Mouse (Mus musculus): ENCODE results near the gene Mtmr10. TPM values are rescaled to one million over a fixed set of nuclear protein-coding genes. Genes with fewer than 3 reads are reported as not detected.

The Mtmr10 gene
- 6.6 TPM in 2 replicates for polyA plus RNA-seq (2015; fragmentation: Nextera tagmentation; extraction: Ambion mirVana)

DNA sequence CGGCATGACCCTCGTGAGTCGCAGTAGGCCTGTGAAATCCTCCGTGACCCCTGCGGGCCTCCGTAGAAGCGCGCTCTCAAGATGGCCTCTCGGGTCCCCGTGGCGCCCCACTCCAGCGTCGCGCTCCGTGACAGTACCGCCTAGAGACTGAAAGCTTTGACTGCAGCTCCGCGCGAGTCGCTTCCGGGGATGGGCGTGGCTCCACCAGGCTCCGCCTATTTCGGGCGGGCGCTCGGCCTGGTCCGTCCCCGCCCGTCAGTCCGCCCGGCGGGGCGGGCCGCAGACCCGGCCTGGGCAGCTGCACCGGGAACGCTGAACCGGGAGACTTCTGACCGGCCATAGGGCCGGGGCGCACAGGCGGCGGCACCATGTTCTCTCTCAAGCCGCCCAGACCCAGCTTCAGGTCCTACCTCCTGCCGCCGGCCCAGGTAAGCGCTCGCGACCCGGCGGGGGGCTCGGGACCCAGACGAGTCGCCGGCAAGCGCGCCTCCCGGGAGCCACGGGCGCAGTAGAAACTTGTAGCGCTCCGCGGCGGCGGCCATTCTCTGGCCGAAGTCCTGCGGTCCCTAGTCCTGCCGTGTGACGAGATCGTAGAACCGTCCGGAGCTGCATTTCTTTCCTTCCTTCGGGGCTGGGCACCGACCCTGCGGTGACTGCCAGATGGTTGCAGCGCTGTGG lies at the start of gene Mtmr10:
Gene Mtmr10, plus strand, starts transcription at position 240 of the 678 bp plus-strand sequence.
- under 1% methylated on average over 77 of the region's 77 CpGs for WGBS
- H3K4me2 ChIP-seq (ENCODE audit: low read depth, low read length): peak within 1 kb of the TSS; percentile 87
- H3K27ac ChIP-seq (ENCODE audit: low read length): peak within 1 kb of the TSS; percentile 76
- no peaks in the 10 kb centered on the region for H3K9me3 ChIP-seq (replicated peaks; ENCODE audit: control insufficient read depth, low read length)
- peak within 1 kb of the TSS; percentile 85 for H3K4me3 ChIP-seq (ENCODE audit: low read length)
- H3K36me3 ChIP-seq (ENCODE audit: control insufficient read depth, insufficient read depth): no peaks in the 10 kb centered on the region; the same call in 1 of the 2 replicates
- ATAC-seq (replicated peaks; ENCODE audit: extremely low read depth, insufficient read depth, low FRiP score): peak; percentile 98
- peak within 1 kb of the TSS; percentile 88 for H3K9ac ChIP-seq (ENCODE audit: low read length)
- no peaks in the 10 kb centered on the region for H3K27me3 ChIP-seq (ENCODE audit: control insufficient read depth, insufficient read depth, low read length)
- no peaks in the 10 kb centered on the region for H3K4me1 ChIP-seq (ENCODE audit: control insufficient read depth, insufficient read depth, low read length)

DNA sequence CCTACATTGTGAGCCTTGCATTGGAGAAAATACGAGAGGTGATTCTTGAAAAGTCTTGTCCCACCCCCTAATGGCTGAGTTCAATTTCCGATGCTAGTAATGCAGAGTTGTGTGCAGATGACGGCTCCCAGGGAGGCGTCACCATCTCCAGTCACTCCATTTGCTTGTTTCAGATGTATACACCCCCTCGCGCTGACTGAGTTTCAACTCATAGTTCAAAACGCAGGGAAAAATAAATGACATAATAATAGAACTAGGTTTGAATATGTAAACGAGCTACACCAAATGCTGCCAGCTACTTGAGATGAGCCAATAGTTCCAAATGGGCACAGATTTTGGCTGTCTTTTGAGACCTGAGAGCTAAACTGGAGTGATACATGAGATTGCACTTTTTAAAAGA lies 49.7 kb upstream of the Mtmr10 start:
- H3K9me3 ChIP-seq (replicated peaks; ENCODE audit: control insufficient read depth, low read length): no peaks in the 10 kb centered on the region
- 82% methylated on average over 8 of the region's 8 CpGs for WGBS
- ATAC-seq (replicated peaks; ENCODE audit: extremely low read depth, insufficient read depth, low FRiP score): no peak
- H3K36me3 ChIP-seq (ENCODE audit: control insufficient read depth, insufficient read depth): no peaks in the 10 kb centered on the region
- H3K27me3 ChIP-seq (ENCODE audit: control insufficient read depth, insufficient read depth, low read length): no peaks in the 10 kb centered on the region
- no peak overlapping the region for H3K9ac ChIP-seq (ENCODE audit: low read length)
- no peak overlapping the region for H3K4me2 ChIP-seq (ENCODE audit: low read depth, low read length)
- no peak overlapping the region for H3K27ac ChIP-seq (ENCODE audit: low read length)
- no peaks in the 10 kb centered on the region for H3K4me1 ChIP-seq (ENCODE audit: control insufficient read depth, insufficient read depth, low read length)
- H3K4me3 ChIP-seq (ENCODE audit: low read length): no peak overlapping the region

GRCm38 (mm10) chr7:64238410-64239086 lies 48.9 kb upstream of the Mtmr10 start:
- WGBS: 74% methylated on average over 7 of the region's 7 CpGs
- Histone ChIP-seq H3K4me1 (ENCODE audit: control insufficient read depth, insufficient read depth, low read length) (no peaks in the 10 kb centered on the region), H3K9me3 (replicated peaks; ENCODE audit: control insufficient read depth, low read length) (no peaks in the 10 kb centered on the region), H3K4me3 (ENCODE audit: low read length) (no peak overlapping the region), H3K27ac (ENCODE audit: low read length) (no peak overlapping the region), H3K27me3 (ENCODE audit: control insufficient read depth, insufficient read depth, low read length) (no peaks in the 10 kb centered on the region), H3K4me2 (ENCODE audit: low read depth, low read length) (no peak overlapping the region), H3K36me3 (ENCODE audit: control insufficient read depth, insufficient read depth) (no peaks in the 10 kb centered on the region), H3K9ac (ENCODE audit: low read length) (no peak overlapping the region)
- no peak for ATAC-seq (replicated peaks; ENCODE audit: extremely low read depth, insufficient read depth, low FRiP score)

GRCm38 (mm10) chr7:64239138-64239805 lies 48.2 kb upstream of the Mtmr10 start:
- WGBS: 68% methylated on average over 9 of the region's 9 CpGs
- Histone ChIP-seq H3K9me3 (replicated peaks; ENCODE audit: control insufficient read depth, low read length) (no peaks in the 10 kb centered on the region), H3K4me1 (ENCODE audit: control insufficient read depth, insufficient read depth, low read length) (no peaks in the 10 kb centered on the region), H3K9ac (ENCODE audit: low read length) (no peak overlapping the region), H3K4me2 (ENCODE audit: low read depth, low read length) (no peak overlapping the region), H3K27ac (ENCODE audit: low read length) (no peak overlapping the region), H3K27me3 (ENCODE audit: control insufficient read depth, insufficient read depth, low read length) (no peaks in the 10 kb centered on the region), H3K4me3 (ENCODE audit: low read length) (no peak overlapping the region), H3K36me3 (ENCODE audit: control insufficient read depth, insufficient read depth) (no peaks in the 10 kb centered on the region)
- ATAC-seq (replicated peaks; ENCODE audit: extremely low read depth, insufficient read depth, low FRiP score): no peak

GRCm38 (mm10) chr7:64239806-64240315 lies 47.6 kb upstream of the Mtmr10 start:
- Histone ChIP-seq H3K27ac (ENCODE audit: low read length) (no peak overlapping the region), H3K9me3 (replicated peaks; ENCODE audit: control insufficient read depth, low read length) (no peaks in the 10 kb centered on the region), H3K27me3 (ENCODE audit: control insufficient read depth, insufficient read depth, low read length) (no peaks in the 10 kb centered on the region), H3K4me1 (ENCODE audit: control insufficient read depth, insufficient read depth, low read length) (no peaks in the 10 kb centered on the region), H3K4me2 (ENCODE audit: low read depth, low read length) (no peak overlapping the region), H3K4me3 (ENCODE audit: low read length) (no peak overlapping the region), H3K36me3 (ENCODE audit: control insufficient read depth, insufficient read depth) (no peaks in the 10 kb centered on the region), H3K9ac (ENCODE audit: low read length) (no peak overlapping the region)
- 76% methylated on average over 4 of the region's 4 CpGs for WGBS
- ATAC-seq (replicated peaks; ENCODE audit: extremely low read depth, insufficient read depth, low FRiP score): no peak

DNA sequence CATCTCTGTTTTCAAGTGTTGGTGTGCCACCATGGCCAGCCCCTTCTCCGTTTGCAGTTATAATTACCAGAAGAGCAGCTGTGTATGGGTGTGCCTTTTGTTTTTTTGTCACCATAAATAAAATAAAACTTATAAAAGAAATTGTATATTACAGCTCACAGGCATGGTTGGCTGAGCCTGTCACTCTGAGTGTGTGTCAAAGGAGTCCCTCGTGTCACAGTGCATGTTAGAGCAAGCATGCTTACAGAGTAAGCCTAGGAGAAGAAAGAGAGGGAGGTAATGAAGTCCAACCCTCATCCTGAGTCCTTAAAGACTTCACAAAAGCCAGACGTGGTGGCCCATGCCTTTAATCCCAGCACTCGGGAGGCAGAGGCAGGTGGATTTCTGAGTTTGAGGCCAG lies 45.0 kb upstream of the Mtmr10 start:
- no peak overlapping the region for H3K27ac ChIP-seq (ENCODE audit: low read length)
- no peaks in the 10 kb centered on the region for H3K36me3 ChIP-seq (ENCODE audit: control insufficient read depth, insufficient read depth)
- no peak overlapping the region for H3K9ac ChIP-seq (ENCODE audit: low read length)
- no peaks in the 10 kb centered on the region for H3K9me3 ChIP-seq (replicated peaks; ENCODE audit: control insufficient read depth, low read length)
- H3K4me1 ChIP-seq (ENCODE audit: control insufficient read depth, insufficient read depth, low read length): no peaks in the 10 kb centered on the region
- no peaks in the 10 kb centered on the region for H3K27me3 ChIP-seq (ENCODE audit: control insufficient read depth, insufficient read depth, low read length)
- no peak overlapping the region for H3K4me2 ChIP-seq (ENCODE audit: low read depth, low read length)
- no peak overlapping the region for H3K4me3 ChIP-seq (ENCODE audit: low read length)
- no peak for ATAC-seq (replicated peaks; ENCODE audit: extremely low read depth, insufficient read depth, low FRiP score)
- WGBS: 74% methylated on average over 4 of the region's 4 CpGs

GRCm38 (mm10) chr7:64244371-64244770 lies 43.1 kb upstream of the Mtmr10 start:
- no peak overlapping the region for H3K27ac ChIP-seq (ENCODE audit: low read length)
- no peak for ATAC-seq (replicated peaks; ENCODE audit: extremely low read depth, insufficient read depth, low FRiP score)
- WGBS: 83% methylated on average over 6 of the region's 6 CpGs
- no peaks in the 10 kb centered on the region for H3K27me3 ChIP-seq (ENCODE audit: control insufficient read depth, insufficient read depth, low read length)
- H3K9ac ChIP-seq (ENCODE audit: low read length): no peak overlapping the region
- no peak overlapping the region for H3K4me3 ChIP-seq (ENCODE audit: low read length)
- H3K9me3 ChIP-seq (replicated peaks; ENCODE audit: control insufficient read depth, low read length): no peaks in the 10 kb centered on the region
- no peak overlapping the region for H3K4me2 ChIP-seq (ENCODE audit: low read depth, low read length)
- no peaks in the 10 kb centered on the region for H3K4me1 ChIP-seq (ENCODE audit: control insufficient read depth, insufficient read depth, low read length)
- H3K36me3 ChIP-seq (ENCODE audit: control insufficient read depth, insufficient read depth): no peaks in the 10 kb centered on the region

DNA sequence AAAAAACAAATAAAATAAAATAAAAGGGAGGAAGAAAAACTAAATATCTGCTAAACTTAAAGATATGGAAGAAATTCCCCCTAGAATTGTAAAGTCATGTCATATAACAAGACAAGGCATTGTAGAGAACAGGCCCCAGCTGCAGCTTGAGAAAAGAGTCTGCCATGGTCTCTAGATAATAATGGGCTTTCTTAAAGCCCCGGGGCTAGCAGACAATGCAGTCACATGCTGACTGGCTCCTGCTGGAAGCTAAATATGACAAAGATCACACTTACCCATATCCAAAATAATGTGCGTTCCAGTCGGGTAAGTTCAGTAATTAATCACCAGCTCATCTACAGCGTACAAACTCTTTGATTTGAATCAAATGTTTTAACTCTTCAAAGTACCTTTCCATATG lies 40.7 kb upstream of the Mtmr10 start:
- H3K9ac ChIP-seq (ENCODE audit: low read length): no peak overlapping the region
- WGBS: 79% methylated on average over 4 of the region's 4 CpGs
- H3K4me3 ChIP-seq (ENCODE audit: low read length): no peak overlapping the region
- no peak for ATAC-seq (replicated peaks; ENCODE audit: extremely low read depth, insufficient read depth, low FRiP score)
- H3K27me3 ChIP-seq (ENCODE audit: control insufficient read depth, insufficient read depth, low read length): no peaks in the 10 kb centered on the region
- no peaks in the 10 kb centered on the region for H3K36me3 ChIP-seq (ENCODE audit: control insufficient read depth, insufficient read depth)
- no peaks in the 10 kb centered on the region for H3K9me3 ChIP-seq (replicated peaks; ENCODE audit: control insufficient read depth, low read length)
- H3K4me2 ChIP-seq (ENCODE audit: low read depth, low read length): no peak overlapping the region
- peaks cover 4% of the 10 kb centered on the region; the same call in 1 of the 2 replicates for H3K4me1 ChIP-seq (ENCODE audit: control insufficient read depth, insufficient read depth, low read length)
- no peak overlapping the region for H3K27ac ChIP-seq (ENCODE audit: low read length)

- H3K9ac ChIP-seq (ENCODE audit: low read length): no peak overlapping the region
- WGBS: 88% methylated on average over 1 of the region's 1 CpGs
- H3K36me3 ChIP-seq (ENCODE audit: control insufficient read depth, insufficient read depth): no peaks in the 10 kb centered on the region
- H3K4me1 ChIP-seq (ENCODE audit: control insufficient read depth, insufficient read depth, low read length): peaks cover 4% of the 10 kb centered on the region; the same call in 1 of the 2 replicates
- no peak overlapping the region for H3K27ac ChIP-seq (ENCODE audit: low read length)
- no peak overlapping the region for H3K4me2 ChIP-seq (ENCODE audit: low read depth, low read length)
- H3K4me3 ChIP-seq (ENCODE audit: low read length): no peak overlapping the region
- no peaks in the 10 kb centered on the region for H3K9me3 ChIP-seq (replicated peaks; ENCODE audit: control insufficient read depth, low read length)
- no peak for ATAC-seq (replicated peaks; ENCODE audit: extremely low read depth, insufficient read depth, low FRiP score)
- no peaks in the 10 kb centered on the region for H3K27me3 ChIP-seq (ENCODE audit: control insufficient read depth, insufficient read depth, low read length)
Observed at GRCm38 (mm10) chr7:64248352-64248751, 39.1 kb upstream of the Mtmr10 start.
